Mouse (Mus musculus) lung, postnatal 4 days (tissue): Measurements from ENCODE around the gene Rapgef2.
"Not testable (repeated sequence)": the region's sequence is repeated elsewhere in the genome, so short reads cannot be mapped to it uniquely, and the experiment has no call there.

Experiments
- DNase-seq, 2 experiments: peaks; one replicate each; pipeline ENCODE4 v3.0.0; 2021

Rapgef2 gene

DNA sequence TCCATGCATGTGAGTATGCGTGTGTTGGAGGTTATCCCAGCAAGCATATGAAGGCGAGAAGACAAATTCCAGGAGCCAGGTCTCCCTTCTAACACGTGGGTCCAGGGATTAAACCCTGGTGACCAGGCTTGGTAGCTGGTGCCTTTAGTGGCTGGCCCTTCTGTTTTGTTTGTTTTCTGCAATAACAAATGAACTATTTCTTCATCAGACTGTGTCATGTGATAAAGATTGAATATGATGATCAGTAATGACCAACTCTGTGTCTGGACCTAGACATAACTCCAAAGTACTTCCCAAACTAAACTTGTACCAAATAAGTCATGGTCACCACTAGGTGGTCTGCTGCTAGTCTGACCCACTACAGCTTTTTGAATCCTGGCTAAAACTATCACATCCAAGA, 202.4 kb downstream of the Rapgef2 start:
- DNase-seq = no peak

DNA sequence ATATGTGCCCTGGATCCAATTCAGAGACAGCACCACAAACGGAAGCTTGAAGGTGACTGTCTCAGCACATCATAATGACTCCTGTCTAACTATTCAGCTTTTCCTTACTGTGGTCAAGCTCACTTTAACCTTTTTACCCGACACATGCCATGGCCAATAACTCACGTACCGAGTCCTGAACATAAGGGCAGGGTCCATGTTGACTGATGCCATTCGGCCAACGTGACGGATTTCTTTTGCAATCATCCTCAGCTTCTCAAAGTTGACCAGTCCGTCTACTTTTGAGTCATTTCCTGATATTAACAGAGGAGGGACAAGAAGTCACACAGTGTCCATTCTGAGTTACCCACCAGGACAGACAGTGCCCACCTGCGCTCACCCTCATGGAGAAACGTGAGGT, 203.3 kb downstream of the Rapgef2 start:
- no peak for DNase-seq

DNA sequence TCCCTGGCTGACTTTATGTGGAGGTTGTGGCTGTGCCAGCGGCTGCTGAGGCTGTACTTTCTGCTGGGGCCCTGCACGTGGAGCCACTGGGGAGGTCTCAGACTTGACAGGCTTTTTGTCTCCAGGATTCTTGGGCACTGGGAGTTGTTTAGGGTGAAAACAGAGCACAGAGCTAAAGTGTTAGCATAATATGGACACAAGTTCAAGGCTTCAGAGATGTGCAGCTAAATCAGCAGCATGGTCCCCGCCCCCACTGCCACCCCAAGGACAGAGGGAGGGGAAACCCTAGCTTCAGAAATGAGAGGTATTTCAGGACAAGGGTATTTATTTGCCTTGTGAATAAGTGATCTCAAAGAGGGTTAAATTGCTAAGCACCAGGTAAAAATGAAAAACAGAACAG, 207.2 kb downstream of the Rapgef2 start:
- no peak for DNase-seq

DNA sequence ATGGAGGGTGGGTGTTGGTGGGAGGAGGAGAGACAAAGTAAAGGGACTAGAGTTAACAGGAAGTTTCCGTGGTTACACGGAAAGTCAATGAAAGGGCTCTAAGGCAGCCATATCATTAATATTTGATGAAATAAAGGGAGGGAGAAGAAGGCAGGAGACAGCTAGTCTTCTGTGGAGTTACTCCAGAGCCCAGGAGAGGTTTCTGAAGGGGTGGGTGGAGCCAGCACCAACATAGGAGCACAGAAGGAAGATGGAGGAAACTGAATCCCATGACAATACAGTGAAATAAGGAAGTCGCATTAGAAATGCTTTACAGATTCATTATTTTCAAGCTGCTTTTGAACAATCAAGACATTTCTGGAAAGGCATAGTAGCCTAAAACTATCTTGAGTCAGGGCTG, 211.3 kb downstream of the Rapgef2 start:
- no peak for DNase-seq

DNA sequence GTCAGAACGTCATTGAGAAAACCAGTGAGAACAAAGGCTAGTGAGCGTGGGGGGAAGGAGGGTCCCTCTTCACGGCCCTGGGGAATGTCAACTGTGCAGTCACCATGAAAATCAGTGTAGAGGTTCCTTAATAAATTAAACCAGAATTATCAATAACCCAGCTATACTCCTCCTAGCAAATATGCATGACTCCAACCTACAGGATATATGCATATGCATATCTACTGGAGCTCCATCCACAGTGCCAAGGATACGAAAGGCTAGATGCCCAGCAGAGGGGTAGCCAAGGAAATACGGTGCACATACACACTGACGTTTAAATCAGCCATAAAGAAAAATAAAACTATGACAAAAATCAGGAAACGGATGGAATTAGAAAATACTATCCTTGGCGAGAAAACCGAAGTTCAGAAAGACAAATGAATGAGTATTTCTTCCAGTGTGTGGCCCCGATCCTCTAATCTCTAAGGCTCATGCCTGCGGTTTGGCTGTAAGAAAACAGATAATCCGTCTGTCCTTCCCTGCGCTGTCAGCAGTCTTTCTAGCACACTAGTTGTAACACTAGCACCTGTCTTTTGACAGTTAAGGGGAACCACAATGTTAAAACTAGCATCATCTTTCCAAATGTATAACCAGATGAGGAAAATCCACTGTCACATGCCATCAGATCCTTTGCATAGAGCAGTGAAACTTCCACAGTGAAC, 212.6 kb downstream of the Rapgef2 start:
- DNase-seq = no peak

DNA sequence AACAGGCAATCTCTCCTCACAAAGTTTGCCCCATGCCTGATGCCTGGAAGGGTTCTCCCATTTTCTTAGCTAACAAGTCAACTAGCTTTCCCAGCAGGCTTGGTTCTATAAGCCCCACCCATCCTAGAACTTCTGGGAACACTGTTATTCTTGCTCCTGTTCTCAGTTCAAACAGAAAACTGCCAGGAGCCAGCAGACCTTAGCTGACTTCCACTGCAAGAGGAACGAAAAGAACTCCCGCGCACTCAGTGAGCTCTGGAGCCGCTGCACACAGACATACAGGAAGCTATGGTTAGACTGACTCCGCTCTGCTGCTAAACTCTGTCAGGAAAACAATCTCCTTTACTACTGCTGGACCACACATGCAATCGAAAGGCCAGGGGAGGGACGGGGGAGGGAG, 214.8 kb downstream of the Rapgef2 start:
- DNase-seq = no peak

DNA sequence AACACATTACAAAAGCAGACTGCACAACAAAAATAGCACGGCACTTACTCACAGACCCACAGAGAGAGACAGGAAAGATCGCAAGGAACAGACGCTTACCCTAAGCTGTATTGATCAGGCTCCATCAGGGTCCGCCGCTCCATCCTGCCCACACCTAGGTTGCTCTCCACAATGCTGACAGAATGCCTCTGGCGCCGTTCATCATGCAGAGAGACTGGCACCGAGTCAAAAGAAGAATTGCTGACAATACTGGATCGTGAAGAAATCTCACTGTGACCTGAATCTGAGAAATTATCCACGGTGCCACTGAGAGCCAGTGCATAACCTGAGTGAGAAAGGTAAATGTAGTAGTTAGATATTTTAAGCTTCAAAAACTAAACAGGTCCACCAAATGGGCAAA, 216.4 kb downstream of the Rapgef2 start:
- DNase-seq = no peak

DNA sequence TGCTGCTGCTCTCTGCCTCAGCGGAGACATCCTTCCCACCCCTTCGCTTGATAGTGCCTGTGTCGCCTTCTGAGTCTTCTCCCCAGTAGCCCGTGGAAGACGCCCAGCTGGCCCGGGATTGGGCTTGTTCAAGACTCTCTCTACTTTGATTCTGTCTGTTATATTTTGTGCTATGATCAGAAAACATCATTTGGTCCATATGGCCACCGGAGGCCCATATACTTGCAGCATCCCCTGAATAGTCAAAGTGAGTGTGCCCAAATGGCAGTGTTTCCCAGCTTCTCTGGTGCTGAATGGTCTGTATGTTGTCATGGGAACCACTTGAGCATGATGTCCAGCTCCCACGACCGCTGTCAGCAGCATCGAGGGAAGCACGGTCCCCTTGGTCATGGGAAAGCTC, 217.3 kb downstream of the Rapgef2 start:
- no peak for DNase-seq

DNA sequence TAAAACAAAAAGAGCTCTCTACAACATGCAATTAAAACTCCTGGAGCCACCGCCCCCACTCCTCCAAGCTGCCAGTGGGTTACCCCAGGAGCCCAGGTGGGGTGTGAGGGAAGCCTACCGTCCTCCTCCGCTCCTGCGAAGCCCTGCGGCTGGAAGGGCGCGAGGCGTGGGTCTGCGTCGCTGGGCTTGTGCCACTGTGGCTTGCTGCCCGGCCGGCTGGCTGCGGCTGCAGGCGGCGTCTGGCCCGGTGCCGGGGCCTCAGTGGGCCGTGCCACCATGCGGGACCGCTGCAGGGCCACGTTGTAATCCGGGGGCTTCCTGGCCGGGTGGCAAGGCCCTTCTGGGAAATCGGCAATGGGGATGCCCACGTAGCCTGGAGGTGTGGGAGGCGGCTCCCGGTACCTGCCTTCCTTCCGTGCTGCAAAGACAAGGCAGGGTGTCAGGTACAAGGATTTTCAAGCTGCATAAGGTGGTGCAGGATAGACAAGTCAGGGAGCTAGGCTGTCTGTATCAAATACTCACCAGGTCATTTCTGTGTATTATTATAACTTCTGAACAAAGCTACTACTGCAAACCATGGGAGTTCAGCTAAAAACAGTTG, 219.8 kb downstream of the Rapgef2 start:
- DNase-seq = no peak

DNA sequence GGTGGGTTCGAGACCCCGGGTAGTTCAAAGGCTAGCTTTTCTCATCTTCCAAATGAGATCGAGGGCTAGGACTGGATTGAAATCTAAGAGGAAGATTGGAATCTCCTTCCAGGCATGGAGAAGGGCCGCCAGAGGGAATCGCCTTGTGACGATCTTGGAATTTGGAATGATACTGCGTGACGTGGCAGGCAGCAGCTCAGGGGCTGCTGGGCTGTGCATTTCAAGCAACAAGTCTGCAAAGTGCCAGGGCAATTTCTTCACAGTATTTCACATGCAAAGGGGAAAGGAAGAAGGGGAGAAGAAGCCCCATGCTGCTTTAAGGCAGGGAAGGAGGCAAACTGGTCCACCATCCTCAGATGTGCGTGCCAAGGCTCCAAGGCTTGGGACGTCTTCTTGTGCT, 222.2 kb downstream of the Rapgef2 start:
- DNase-seq = no peak

DNA sequence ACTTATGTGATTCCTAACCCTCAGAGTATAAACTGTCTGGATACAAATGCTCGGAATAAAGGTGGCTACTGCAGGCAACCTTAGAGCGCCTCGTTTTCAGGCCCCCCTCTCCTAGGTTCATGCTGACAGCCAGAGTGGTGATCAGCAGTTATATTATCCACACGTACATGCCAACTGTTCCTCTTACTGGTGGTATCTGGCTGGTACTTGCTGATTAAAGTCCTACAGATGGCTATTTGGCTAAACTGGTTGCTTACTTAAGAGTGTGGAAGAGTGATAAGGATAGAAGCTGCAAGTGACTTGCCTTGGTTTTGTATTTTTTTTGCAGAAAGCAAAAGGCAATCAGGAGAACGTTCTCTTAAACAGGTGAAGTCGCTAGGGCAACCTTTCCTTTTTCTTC, 224.9 kb downstream of the Rapgef2 start:
- no peak for DNase-seq

DNA sequence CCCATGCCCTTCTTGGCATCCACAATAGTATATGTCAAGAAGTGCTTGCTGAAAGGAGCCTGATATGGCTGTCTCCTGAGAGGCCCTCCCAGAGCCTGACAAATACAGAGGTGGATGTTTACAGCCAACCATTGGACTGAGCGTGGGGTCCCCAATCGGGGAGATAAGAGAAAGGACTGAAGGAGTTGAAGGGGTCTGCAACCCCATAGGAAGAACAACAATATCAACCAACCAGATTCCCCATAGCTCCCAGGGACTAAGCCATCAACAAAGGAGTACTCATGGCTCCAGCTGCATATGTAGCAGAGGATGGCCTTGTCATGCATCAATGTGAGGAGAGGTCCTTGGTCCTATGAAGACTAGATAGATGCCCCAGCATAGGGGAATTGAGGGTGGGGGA, 227.8 kb downstream of the Rapgef2 start:
- DNase-seq = not testable (repeated sequence)

DNA sequence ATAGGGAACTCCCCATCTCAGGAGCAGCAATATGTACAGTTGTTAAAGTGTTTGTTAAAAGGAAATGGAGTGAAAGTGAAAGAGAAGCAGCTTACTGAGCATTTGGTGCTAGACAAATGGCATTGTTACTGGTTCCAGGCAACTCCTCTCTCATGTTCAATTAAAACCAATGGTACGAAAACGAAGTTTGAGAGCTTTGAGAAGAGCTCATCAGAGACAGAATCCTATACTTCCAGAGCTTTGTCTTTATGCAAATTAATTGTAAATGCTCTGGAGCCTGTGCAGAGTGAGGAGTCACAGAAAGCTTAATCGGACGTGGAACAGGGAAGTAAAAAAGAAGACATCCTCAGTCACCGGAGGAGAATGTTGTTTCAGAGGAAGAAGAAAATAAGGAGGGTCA, 241.1 kb downstream of the Rapgef2 start:
- no peak for DNase-seq

DNA sequence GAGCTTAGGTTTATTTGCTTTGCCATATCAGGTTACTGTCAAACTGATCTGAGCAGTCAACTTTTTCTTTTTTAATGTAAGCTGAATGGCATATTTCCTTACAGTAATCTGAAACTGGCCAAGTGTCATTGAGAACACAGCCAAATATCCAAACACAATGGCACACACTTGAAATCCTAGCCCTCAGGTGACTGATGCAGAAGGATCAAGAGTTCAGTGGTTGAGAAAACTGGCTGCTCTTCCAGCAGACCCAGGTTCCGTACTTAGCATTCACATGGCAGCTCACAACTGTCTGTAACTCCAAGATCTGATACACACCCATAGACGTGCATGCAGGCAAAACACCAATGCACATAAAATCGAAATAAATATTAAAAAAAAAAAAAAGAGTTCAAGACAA, 243.3 kb downstream of the Rapgef2 start:
- DNase-seq = no peak

DNA sequence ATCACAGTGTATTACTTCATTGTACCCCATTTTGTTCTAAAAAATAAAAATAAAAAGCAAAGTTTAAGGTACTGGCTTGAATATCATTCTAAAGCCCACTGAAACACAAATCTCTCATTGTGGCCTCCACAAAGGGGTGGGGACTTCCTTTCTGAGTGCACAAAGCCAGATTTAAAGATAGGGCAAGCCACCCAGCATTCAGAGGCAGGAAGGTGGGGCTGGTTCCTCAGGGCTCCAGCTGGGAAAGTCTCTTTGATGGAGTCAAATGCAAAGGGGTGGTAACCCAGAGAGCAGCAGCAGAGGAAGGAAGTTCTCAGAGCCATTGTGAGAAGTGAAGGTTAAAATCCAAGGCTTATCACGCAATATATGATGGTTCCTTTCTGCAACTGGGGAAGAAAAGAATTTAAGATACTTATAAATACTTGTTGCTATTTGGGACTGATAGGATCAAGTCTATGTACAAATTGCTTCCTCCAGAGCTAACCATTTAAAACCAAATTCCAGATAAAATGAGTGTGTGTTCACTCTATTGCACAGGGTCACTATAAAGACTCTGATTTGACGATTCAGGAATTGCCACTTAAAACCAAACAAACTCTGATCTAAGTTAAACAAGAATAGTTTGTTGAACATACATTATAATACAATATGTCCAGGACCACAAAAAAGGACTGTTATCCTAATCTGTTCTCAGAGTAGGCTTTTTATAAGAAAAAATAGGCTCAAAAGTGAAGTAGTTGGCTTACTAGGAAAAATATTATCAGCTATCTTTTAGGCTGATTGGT, 246.5 kb downstream of the Rapgef2 start:
- DNase-seq = peak; percentile 35 to 62

DNA sequence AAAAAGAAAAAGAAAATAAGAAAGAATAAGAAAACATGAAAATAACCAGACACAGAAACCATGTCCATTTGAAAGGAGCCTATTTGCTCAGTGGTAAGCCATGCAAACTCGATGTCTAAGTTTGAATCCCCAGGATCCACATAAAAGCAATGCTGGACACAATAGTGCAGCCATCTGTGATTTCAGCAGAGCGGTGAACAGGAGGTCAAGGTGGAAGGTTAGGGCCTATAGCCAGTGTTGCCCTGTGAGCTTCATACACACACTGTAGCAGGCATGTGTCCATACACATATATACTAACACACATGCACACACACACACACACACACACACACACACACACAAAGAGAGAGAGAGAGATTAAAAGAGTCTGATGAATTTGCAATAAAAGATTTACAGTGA, 247.3 kb downstream of the Rapgef2 start:
- DNase-seq = no peak

DNA sequence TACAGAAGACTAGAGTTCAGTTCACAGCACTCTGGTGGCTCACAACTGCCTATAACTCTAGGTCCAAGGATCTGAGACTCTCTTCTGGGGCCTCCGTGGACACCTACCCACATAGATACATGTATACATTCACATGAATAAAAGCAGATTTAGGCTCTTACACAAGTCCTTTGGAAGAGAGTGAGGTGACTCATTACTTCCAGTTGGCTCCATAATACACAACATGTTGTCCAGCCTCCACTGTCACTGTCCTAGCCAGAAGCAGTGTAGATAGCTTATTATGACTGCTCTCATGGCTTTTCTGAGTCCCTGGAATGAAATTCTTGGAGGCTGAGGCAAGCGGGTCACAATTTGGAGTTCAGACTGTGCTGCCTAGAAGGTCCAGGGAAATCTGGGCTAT, 251.9 kb downstream of the Rapgef2 start:
- no peak for DNase-seq

DNA sequence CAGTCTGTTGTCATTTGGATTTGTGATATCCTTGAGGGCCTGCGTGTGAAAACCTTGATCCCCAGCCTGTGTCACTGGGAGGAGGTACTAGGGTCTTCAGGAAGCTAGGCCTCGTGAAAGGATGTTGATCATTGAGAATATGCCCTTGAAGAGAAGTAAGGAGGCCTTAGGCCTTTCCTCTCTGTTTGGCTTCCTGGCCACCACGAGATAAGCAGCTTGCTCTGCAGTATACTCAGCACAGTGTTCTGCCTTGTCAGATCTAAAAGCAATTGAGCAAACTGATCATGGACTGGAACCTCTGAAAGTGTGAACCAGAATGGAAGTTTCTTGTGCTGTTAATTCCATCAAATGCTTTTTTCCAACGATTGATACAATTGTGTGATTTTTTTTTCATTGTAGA, 255.5 kb downstream of the Rapgef2 start:
- DNase-seq = no peak

DNA sequence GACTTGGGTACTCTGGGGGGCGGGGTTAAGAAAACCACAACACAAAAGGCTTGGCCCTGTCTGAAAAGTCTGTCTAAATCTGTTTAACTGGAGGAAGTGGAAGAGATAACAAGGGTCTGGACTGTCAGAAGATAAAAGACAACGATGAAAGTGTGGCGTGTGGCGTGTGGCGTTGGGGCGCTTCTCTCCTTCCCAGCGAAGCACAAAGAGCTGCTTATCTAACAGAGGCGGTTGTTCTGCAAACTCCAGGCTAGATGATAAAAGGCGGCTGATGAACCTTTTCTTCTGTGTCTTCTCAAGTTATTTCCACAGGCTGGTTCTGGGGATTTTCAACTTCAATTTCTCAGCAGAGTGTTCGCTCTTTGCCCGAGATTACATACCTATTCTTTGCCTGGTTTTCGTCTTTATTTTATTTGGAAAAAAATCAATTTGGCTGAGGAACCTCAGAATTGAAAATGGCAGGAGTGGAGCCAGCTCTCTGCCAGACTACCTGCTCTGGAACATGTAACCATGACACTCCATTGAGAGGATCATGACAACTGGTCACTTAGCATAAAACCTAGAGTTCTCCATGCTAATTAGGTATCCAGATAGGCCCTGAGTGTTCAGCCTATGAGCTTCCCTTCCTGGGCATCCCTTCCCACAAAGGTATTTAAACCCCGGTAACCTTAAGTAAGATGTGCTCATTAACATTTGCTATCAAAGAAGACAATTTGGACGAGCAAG, 258.0 kb downstream of the Rapgef2 start:
- peak; percentile 11 to 41 for DNase-seq

DNA sequence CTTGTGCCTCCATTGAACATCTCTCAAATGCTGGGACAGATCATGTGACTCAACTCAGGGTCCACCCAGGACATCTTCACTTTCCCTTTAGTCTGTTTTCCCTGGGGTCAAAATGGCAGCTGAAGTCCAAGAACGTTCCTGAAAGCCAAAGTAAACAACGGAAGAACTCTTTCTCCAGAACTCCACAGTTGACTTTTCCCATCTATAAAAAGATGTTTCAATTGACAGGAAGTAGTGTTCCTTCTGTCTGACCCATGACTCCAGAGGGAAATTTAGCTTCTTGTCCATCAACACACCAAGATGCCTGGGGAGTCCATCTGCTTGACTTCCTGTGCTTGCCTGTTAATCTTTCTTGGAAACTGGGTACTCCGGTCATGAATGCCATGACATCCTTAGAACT, 260.3 kb downstream of the Rapgef2 start:
- no peak for DNase-seq

DNA sequence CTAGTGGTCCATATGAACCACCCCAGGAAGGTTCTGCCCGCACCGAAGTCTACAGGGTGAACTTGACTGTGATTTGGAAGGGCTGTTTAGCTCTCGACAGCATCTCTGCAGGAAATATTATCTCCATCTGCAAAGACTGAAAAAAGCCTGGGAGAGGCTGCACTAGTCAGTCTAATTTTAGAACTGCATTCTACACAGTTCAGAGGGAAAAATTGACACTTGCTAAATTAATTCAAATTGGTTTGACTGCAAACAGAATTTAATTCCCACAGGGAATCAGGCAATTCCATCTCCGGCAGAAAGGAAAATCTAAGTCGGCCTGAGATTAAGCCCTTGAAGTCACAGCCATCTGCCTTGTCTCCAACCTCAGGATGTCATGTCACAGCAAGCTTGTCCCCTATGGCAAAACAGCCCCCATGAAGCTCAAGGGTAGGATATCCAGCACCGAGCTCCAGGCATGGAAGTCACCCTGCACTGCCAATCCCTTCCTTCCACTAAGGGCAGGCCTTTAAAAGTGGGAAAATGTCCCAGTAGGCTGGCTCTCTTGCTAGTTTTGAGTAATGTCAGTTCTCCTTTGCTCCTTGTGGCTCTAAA, 262.5 kb downstream of the Rapgef2 start:
- no peak for DNase-seq

DNA sequence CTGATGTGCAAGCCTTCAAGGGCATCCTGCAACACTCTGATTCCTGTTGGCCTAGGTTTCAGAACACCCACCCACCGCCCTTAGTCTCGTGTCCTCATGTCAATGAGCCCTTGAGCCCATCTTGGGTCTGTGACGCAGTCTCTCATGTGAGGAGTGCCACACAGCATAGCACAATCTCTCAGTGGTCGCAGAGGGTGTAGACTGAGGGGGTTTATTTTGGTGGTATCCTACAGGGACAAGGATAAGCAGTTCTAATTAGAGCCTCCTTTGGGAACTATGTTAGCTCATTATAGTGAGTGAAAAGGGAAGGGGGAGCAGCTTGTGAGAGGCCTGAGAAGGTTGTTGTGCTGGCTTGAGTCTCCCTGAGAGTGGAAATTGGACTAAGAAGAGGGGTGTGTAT, 263.6 kb downstream of the Rapgef2 start:
- DNase-seq = no peak

DNA sequence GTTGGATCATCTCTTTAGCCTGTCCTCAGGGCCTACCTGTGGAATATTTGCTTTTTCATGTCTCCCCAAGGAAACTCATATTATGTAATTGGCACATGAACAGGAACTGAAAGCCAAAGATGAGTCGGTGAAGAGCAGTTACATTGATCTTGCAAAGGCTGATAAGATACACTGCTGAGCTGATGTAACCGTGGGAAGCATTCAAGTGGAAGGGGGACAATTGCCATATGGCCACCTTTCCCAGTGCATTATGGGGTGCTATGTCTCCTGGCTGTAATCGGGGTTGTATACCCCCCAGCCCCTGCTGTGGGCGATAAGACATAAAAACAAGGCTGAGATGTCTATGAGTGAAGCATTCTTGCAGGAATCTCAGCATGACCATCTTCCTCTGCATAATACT, 268.9 kb downstream of the Rapgef2 start:
- DNase-seq = no peak
